In genomic region chr8:120075347-120075746, GRCm38 (mm10) we compare ENCODE assay signal across 25 mouse cellular contexts. TPM values are rescaled to one million over a fixed set of nuclear protein-coding genes. Genes with fewer than 3 reads are reported as not detected.
DNase-seq lines count a peak whose midpoint lies in the region; ATAC-seq lines count a peak whose summit lies in the region.
"Had no signal": no experiment of that assay in that cellular context is flagged by ENCODE, and none has a peak within 500 bp of the region (broad histone marks: within the 10 kb centered on the region; RNA-seq: fewer than 3 reads in every experiment).

No protein-coding gene starts in this region.

- H3K9ac ChIP-seq in kidney, embryonic 14.5 days (ENCODE audit: low read depth, low read length), result 0 out of 2 replicates have a peak overlapping the region, but pooled peaks have one; percentile 12
- H3K9ac ChIP-seq in embryonic facial prominence, embryonic 14.5 days (ENCODE audit: low read depth, low read length), result 0 out of 2 replicates have a peak overlapping the region, but pooled peaks have one; percentile 10
- H3K9ac ChIP-seq: forebrain, embryonic 13.5 days; kidney, embryonic 15.5 days; liver, embryonic 13.5 days had no signal

- peak; percentile 30 to 32 for DNase-seq in adrenal gland, postnatal 36 days
- no peak for DNase-seq in adrenal gland, adult 18-20 months (ENCODE audit: low spot score in 2 of 2)
- DNase-seq in kidney, postnatal 4 days, result no peak
- DNase-seq in 3T3-L1 (ENCODE audit: low read depth, low spot score) (peak; percentile 63), adipocyte (ENCODE audit: low spot score) (no peak)
- no peak for DNase-seq in embryonic facial prominence, embryonic 14.5 days (ENCODE audit: low spot score)
- DNase-seq in thymus, postnatal 10 days (ENCODE audit: low spot score in 2 of 2), result no peak
- DNase-seq: adrenal gland, adult 8-10 months; cerebellum, adult 9-10 months; gastrocnemius, postnatal 36 days; heart, adult 2 months; kidney, postnatal 36 days; liver, embryonic 13.5 days; lung, adult 2 months; lung, postnatal 14 days; midbrain, embryonic 14.5 days; right cerebral cortex, postnatal 25 days; spleen, adult 18-20 months; thymus, postnatal 4 days had no signal

- no peaks in the 10 kb centered on the region for H3K9me3 ChIP-seq in kidney, embryonic 14.5 days (ENCODE audit: control insufficient read depth, low read length)
- no peaks in the 10 kb centered on the region for H3K9me3 ChIP-seq in embryonic facial prominence, embryonic 14.5 days (ENCODE audit: control insufficient read depth, low read length)
- H3K9me3 ChIP-seq: forebrain, embryonic 13.5 days; kidney, embryonic 15.5 days; liver, embryonic 13.5 days had no signal

- no peak for ATAC-seq in kidney, embryonic 14.5 days (ENCODE audit: low FRiP score, low TSS enrichment)
- no peak for ATAC-seq in embryonic facial prominence, embryonic 14.5 days (ENCODE audit: low read depth)
- ATAC-seq: CD4-positive, CD25-positive, alpha-beta regulatory T cell, adult 4 months; forebrain, embryonic 13.5 days; intestine, postnatal 0 days; Patski had no signal

- 62% methylated on average over 6 of the region's 6 CpGs for WGBS in kidney, embryonic 14.5 days
- WGBS in embryonic facial prominence, embryonic 14.5 days, result 43% methylated on average over 6 of the region's 6 CpGs

- no peak overlapping the region for H3K4me3 ChIP-seq in kidney, embryonic 14.5 days (ENCODE audit: low read length)
- no peak overlapping the region for H3K4me3 ChIP-seq in embryonic facial prominence, embryonic 14.5 days (ENCODE audit: low read depth, low read length)
- H3K4me3 ChIP-seq: forebrain, embryonic 13.5 days; heart, adult 2 months; kidney, embryonic 15.5 days; liver, embryonic 13.5 days had no signal

- no peaks in the 10 kb centered on the region for H3K36me3 ChIP-seq in kidney, embryonic 14.5 days (ENCODE audit: control insufficient read depth, insufficient read depth, low read length)
- H3K36me3 ChIP-seq in embryonic facial prominence, embryonic 14.5 days (ENCODE audit: control insufficient read depth, insufficient read depth, low read length), result no peaks in the 10 kb centered on the region
- H3K36me3 ChIP-seq: liver, embryonic 13.5 days had no signal

- H3K27ac ChIP-seq in kidney, embryonic 14.5 days (ENCODE audit: low read depth, low read length), result no peak overlapping the region
- H3K27ac ChIP-seq in embryonic facial prominence, embryonic 14.5 days (replicated peaks; ENCODE audit: low read depth, low read length), result no peak overlapping the region
- H3K27ac ChIP-seq: forebrain, embryonic 13.5 days; heart, adult 2 months; kidney, embryonic 15.5 days; liver, embryonic 13.5 days had no signal

- H3K4me2 ChIP-seq in kidney, embryonic 14.5 days (replicated peaks; ENCODE audit: low read depth, low read length), result no peak overlapping the region
- H3K4me2 ChIP-seq in embryonic facial prominence, embryonic 14.5 days (ENCODE audit: low read depth, low read length), result no peak overlapping the region
- H3K4me2 ChIP-seq: forebrain, embryonic 13.5 days; kidney, embryonic 15.5 days; liver, embryonic 13.5 days had no signal

- H3K27me3 ChIP-seq in kidney, embryonic 14.5 days (ENCODE audit: control insufficient read depth, insufficient read depth, low read length), result no peaks in the 10 kb centered on the region
- H3K27me3 ChIP-seq in embryonic facial prominence, embryonic 14.5 days (replicated peaks; ENCODE audit: control insufficient read depth, insufficient read depth, low read length), result no peaks in the 10 kb centered on the region
- H3K27me3 ChIP-seq: forebrain, embryonic 13.5 days; Patski had no signal

- peaks cover 9% of the 10 kb centered on the region; the same call in 1 of the 2 replicates for H3K4me1 ChIP-seq in kidney, embryonic 14.5 days (ENCODE audit: control insufficient read depth, insufficient read depth, low read length)
- H3K4me1 ChIP-seq in embryonic facial prominence, embryonic 14.5 days (ENCODE audit: control insufficient read depth, insufficient read depth, low read length), result no peaks in the 10 kb centered on the region; the same call in 1 of the 2 replicates
- H3K4me1 ChIP-seq: forebrain, embryonic 13.5 days; liver, embryonic 13.5 days had no signal

RNA-seq across cellular contexts. Expression of gene Zdhhc7, which starts 25.9 kb away (rescaled TPM):
- total RNA-seq in adrenal gland, postnatal 36 days (2021), result 10 to 100 TPM; 40.3 to 55.6 TPM
- 10 to 100 TPM; 39.5 to 57.7 TPM for total RNA-seq in adrenal gland, adult 18-20 months (2021)
- 20.4 and 31.0 TPM in 2 replicates for polyA plus RNA-seq in kidney, embryonic 14.5 days (2014; fragmentation: Nextera tagmentation; extraction: Ambion mirVana)
- polyA plus RNA-seq in embryonic facial prominence, embryonic 14.5 days (2014; fragmentation: Nextera tagmentation; extraction: Ambion mirVana), result 29.9 and 32.6 TPM in 2 replicates

RNA-seq across cellular contexts. Expression of gene 6430548M08Rik, which starts 38.6 kb away (rescaled TPM):
- 100 to 1,000 TPM in 1 of 2 experiments, 10 to 100 TPM in 1; 77.7 to 152 TPM for total RNA-seq in adrenal gland, postnatal 36 days (2021)
- total RNA-seq in adrenal gland, adult 18-20 months (2021), result 100 to 1,000 TPM in 1 of 2 experiments, 10 to 100 TPM in 1; 60.5 to 130 TPM
- 2.4 and 3.9 TPM in 2 replicates for polyA plus RNA-seq in kidney, embryonic 14.5 days (2014; fragmentation: Nextera tagmentation; extraction: Ambion mirVana)
- 8.5 and 9.6 TPM in 2 replicates for polyA plus RNA-seq in embryonic facial prominence, embryonic 14.5 days (2014; fragmentation: Nextera tagmentation; extraction: Ambion mirVana)

Comparison
In these comparisons a context has a peak if more than half of its experiments do, and no peak if none do; other contexts are left out.
1. DNase-seq: peak in adrenal gland, postnatal 36 days (2 of 2) and 3T3-L1 (single experiment); none in adrenal gland, adult 18-20 months (0 of 2), kidney, postnatal 4 days (0 of 2), embryonic facial prominence, embryonic 14.5 days (single experiment), thymus, postnatal 10 days (0 of 2) and adipocyte (single experiment).